ENCODE assay signal across 8 mouse cellular contexts in genomic region chr1:177442821-177443723, GRCm38 (mm10). TPM values are rescaled to one million over a fixed set of nuclear protein-coding genes. Genes with fewer than 3 reads are reported as not detected.
DNase-seq lines count a peak whose midpoint lies in the region; ATAC-seq and TF ChIP-seq lines count a peak whose summit lies in the region.

No protein-coding gene starts in this region.

- DNase-seq in 3T3-L1 (ENCODE audit: low read depth, low spot score) (peak; percentile 54), MEL (ENCODE audit: low read depth, low spot score) (peak; percentile 75)
- peak; percentile 52 for DNase-seq in kidney, postnatal 0 days (ENCODE audit: low spot score)
- peak; percentile 52 to 57 for DNase-seq in spleen, postnatal 14 days (ENCODE audit: low spot score in 2 of 2)
- no peak for DNase-seq in layer of hippocampus, adult 11-12 months (ENCODE audit: low spot score)

- H3K4me3 ChIP-seq in MEL (ENCODE audit: control insufficient read depth in 1 of 2, insufficient read depth in 1 of 2, low read depth in 2 of 2, low read length in 2 of 2), result peak overlapping the region; percentile 89 to 99
- peak overlapping the region; percentile 96 for H3K4me3 ChIP-seq in cortical plate, adult 2 months (ENCODE audit: insufficient read depth, low read length)
- peak overlapping the region; percentile 79 to 91 for H3K4me3 ChIP-seq in heart, embryonic 14.5 days (ENCODE audit: control insufficient read depth in 1 of 2, insufficient read depth in 1 of 2, low read depth in 1 of 2, low read length in 2 of 2)
- peak overlapping the region; percentile 75 for H3K4me3 ChIP-seq in kidney, postnatal 0 days (replicated peaks; ENCODE audit: low read depth, low read length)
- H3K4me3 ChIP-seq in megakaryocyte, embryonic 14.5 days (replicated peaks), result peak overlapping the region; percentile 96

- peak; percentile 44 to 45; a peak in 2 of 4 replicates for TF ChIP-seq POLR2A in MEL (IDR thresholded peaks at IDR 0.05; ENCODE audit: control insufficient read depth in 1 of 2, insufficient read depth in 1 of 2, low read depth in 1 of 2, low read length in 2 of 2, poor library complexity in 1 of 2)
- TF ChIP-seq POLR2A in cortical plate, adult 2 months (IDR thresholded peaks at IDR 0.05; ENCODE audit: extremely low read depth, insufficient read depth, low read length), result no peak

- H3K9ac ChIP-seq in MEL (ENCODE audit: control insufficient read depth, low read depth, low read length, poor library complexity, severe bottlenecking), result peak overlapping the region; percentile 90
- peak overlapping the region; percentile 94 for H3K9ac ChIP-seq in heart, embryonic 14.5 days (ENCODE audit: low read length)
- H3K9ac ChIP-seq in kidney, postnatal 0 days (ENCODE audit: low read depth, low read length), result peak overlapping the region; percentile 91

- no peaks in the 10 kb centered on the region for H3K9me3 ChIP-seq in MEL (replicated peaks; ENCODE audit: insufficient read depth, low read length)
- no peaks in the 10 kb centered on the region for H3K9me3 ChIP-seq in heart, embryonic 14.5 days (ENCODE audit: control insufficient read depth, low read length)
- H3K9me3 ChIP-seq in kidney, postnatal 0 days (replicated peaks; ENCODE audit: low read length), result no peaks in the 10 kb centered on the region
- H3K9me3 ChIP-seq in megakaryocyte, embryonic 14.5 days, result no peaks in the 10 kb centered on the region

- no peak for ATAC-seq in heart, embryonic 14.5 days (ENCODE audit: insufficient number of reproducible peaks, insufficient read depth, low FRiP score, low read depth)
- no peak for ATAC-seq in kidney, postnatal 0 days (replicated peaks; ENCODE audit: low FRiP score, low read depth)

- 1% methylated on average over 39 of the region's 62 CpGs for WGBS in heart, embryonic 14.5 days
- WGBS in kidney, postnatal 0 days, result 2% methylated on average over 46 of the region's 62 CpGs

- H3K36me3 ChIP-seq in MEL (ENCODE audit: control insufficient read depth in 1 of 2, insufficient read depth in 2 of 2, low read length in 2 of 2), result peaks cover 3 to 24% of the 10 kb centered on the region in 2 experiments; a peak in 3 of 4 replicates
- peaks cover 9% of the 10 kb centered on the region for H3K36me3 ChIP-seq in heart, embryonic 14.5 days (ENCODE audit: control insufficient read depth, insufficient read depth, low read length)
- peaks cover 5% of the 10 kb centered on the region; the same call in 1 of the 2 replicates for H3K36me3 ChIP-seq in kidney, postnatal 0 days (ENCODE audit: insufficient read depth, low read length)
- peaks cover 13% of the 10 kb centered on the region for H3K36me3 ChIP-seq in megakaryocyte, embryonic 14.5 days (replicated peaks; ENCODE audit: low read length)

- H3K27ac ChIP-seq in MEL (ENCODE audit: control insufficient read depth, low read depth, low read length), result peak overlapping the region; percentile 87
- peak overlapping the region; percentile 94 for H3K27ac ChIP-seq in cortical plate, adult 2 months (ENCODE audit: insufficient read depth, low read length)
- H3K27ac ChIP-seq in heart, embryonic 14.5 days (replicated peaks in 1 of 2; ENCODE audit: control insufficient read depth in 1 of 2, insufficient read depth in 1 of 2, low read depth in 2 of 2, low read length in 2 of 2), result peak overlapping the region; percentile 22 to 96; a peak in 2 of 4 replicates
- H3K27ac ChIP-seq in kidney, postnatal 0 days, result peak overlapping the region; percentile 96

- H3K27me3 ChIP-seq in MEL (ENCODE audit: control insufficient read depth in 1 of 2, insufficient read depth in 2 of 2, low read length in 2 of 2), result no peaks in the 10 kb centered on the region
- H3K27me3 ChIP-seq in heart, embryonic 14.5 days (ENCODE audit: control insufficient read depth, insufficient read depth, low read length), result no peaks in the 10 kb centered on the region
- no peaks in the 10 kb centered on the region for H3K27me3 ChIP-seq in kidney, postnatal 0 days (ENCODE audit: insufficient read depth, low read length)
- H3K27me3 ChIP-seq in megakaryocyte, embryonic 14.5 days (replicated peaks), result no peaks in the 10 kb centered on the region

- peaks cover 26% of the 10 kb centered on the region for H3K79me2 ChIP-seq in MEL (ENCODE audit: control insufficient read depth, insufficient read depth, low read length, poor library complexity)

- peak in 1 of 2 experiments; percentile 18; a peak in 2 of 4 replicates for TF ChIP-seq EP300 in MEL (IDR thresholded peaks at IDR 0.05; ENCODE audit: low read depth in 1 of 2, low read length in 2 of 2)

- no peak for TF ChIP-seq RAD21 in MEL (IDR thresholded peaks at IDR 0.05; ENCODE audit: low read depth, low read length)

- peaks cover 6 to 21% of the 10 kb centered on the region in 2 experiments for H3K4me1 ChIP-seq in MEL (ENCODE audit: control insufficient read depth in 1 of 2, insufficient read depth in 2 of 2, low read length in 2 of 2)
- H3K4me1 ChIP-seq in cortical plate, adult 2 months (ENCODE audit: control insufficient read depth, insufficient read depth, low read length), result peaks cover 3% of the 10 kb centered on the region; the same call in 1 of the 2 replicates
- H3K4me1 ChIP-seq in heart, embryonic 14.5 days (ENCODE audit: control insufficient read depth in 2 of 2, insufficient read depth in 2 of 2, low read length in 2 of 2), result peaks cover 5 to 28% of the 10 kb centered on the region in 2 experiments; a peak in 3 of 4 replicates
- H3K4me1 ChIP-seq in kidney, postnatal 0 days (replicated peaks; ENCODE audit: insufficient read depth, low read length), result peaks cover 8% of the 10 kb centered on the region
- peaks cover 30% of the 10 kb centered on the region for H3K4me1 ChIP-seq in megakaryocyte, embryonic 14.5 days

- no peak for TF ChIP-seq CTCF in MEL (IDR thresholded peaks at IDR 0.05 in 2 of 3, conservative IDR thresholded peaks at IDR 0.05 in 1 of 3; ENCODE audit: control insufficient read depth in 1 of 3, insufficient read depth in 1 of 3, low read depth in 2 of 3, low read length in 3 of 3, poor library complexity in 1 of 3, severe bottlenecking in 1 of 3)
- TF ChIP-seq CTCF in cortical plate, adult 2 months (IDR thresholded peaks at IDR 0.05; ENCODE audit: extremely low read depth, insufficient read depth, low read length), result no peak
- no peak for TF ChIP-seq CTCF in kidney, postnatal 0 days (IDR thresholded peaks at IDR 0.05; ENCODE audit: low read depth)

- peak overlapping the region; percentile 89 for H3K4me2 ChIP-seq in heart, embryonic 14.5 days (ENCODE audit: low read length)
- peak overlapping the region; percentile 95 for H3K4me2 ChIP-seq in kidney, postnatal 0 days (ENCODE audit: low read length)

TF ChIP-seq in MEL, 35 proteins besides CTCF, POLR2A, EP300 and RAD21:
- TF ChIP-seq TCF12 (IDR thresholded peaks at IDR 0.05; ENCODE audit: low read depth, low read length), result no peak; the same call in 1 of the 2 replicates
- TF ChIP-seq NRF1 (IDR thresholded peaks at IDR 0.05; ENCODE audit: insufficient read depth, low read depth, low read length, poor library complexity, severe bottlenecking), result no peak
- TF ChIP-seq JUND (IDR thresholded peaks at IDR 0.05; ENCODE audit: low read depth, low read length), result no peak
- no peak for TF ChIP-seq MYB (IDR thresholded peaks at IDR 0.05; ENCODE audit: low read depth, low read length)
- no peak for TF ChIP-seq ZKSCAN1 (IDR thresholded peaks at IDR 0.05; ENCODE audit: low read depth, low read length)
- TF ChIP-seq POLR2AphosphoS2 (IDR thresholded peaks at IDR 0.05; ENCODE audit: low read length), result peak; percentile 74; the same call in 1 of the 2 replicates
- no peak for TF ChIP-seq E2F4 (IDR thresholded peaks at IDR 0.05; ENCODE audit: borderline replicate concordance, low read depth, low read length)
- no peak for TF ChIP-seq CHD2 (IDR thresholded peaks at IDR 0.05; ENCODE audit: low read length)
- TF ChIP-seq ZC3H11A (IDR thresholded peaks at IDR 0.05; ENCODE audit: low read depth, low read length), result no peak
- peak; percentile 35; the same call in 1 of the 2 replicates for TF ChIP-seq NELFE (IDR thresholded peaks at IDR 0.05; ENCODE audit: low read depth, low read length)
- no peak for TF ChIP-seq MAFK (IDR thresholded peaks at IDR 0.05; ENCODE audit: borderline replicate concordance, low read depth, low read length)
- TF ChIP-seq GABPA (IDR thresholded peaks at IDR 0.05; ENCODE audit: low read depth, low read length), result no peak
- TF ChIP-seq POLR2AphosphoS5 (IDR thresholded peaks at IDR 0.05; ENCODE audit: borderline replicate concordance, low read depth, low read length), result no peak
- TF ChIP-seq CHD1 (IDR thresholded peaks at IDR 0.05; ENCODE audit: low read depth, low read length), result no peak
- TF ChIP-seq SIN3A (IDR thresholded peaks at IDR 0.05; ENCODE audit: low read length), result peak; percentile 52; the same call in 1 of the 2 replicates
- no peak for TF ChIP-seq KAT2A (conservative IDR thresholded peaks at IDR 0.05; ENCODE audit: low read depth, low read length)
- peak; percentile 57; the same call in 1 of the 2 replicates for TF ChIP-seq ETS1 (IDR thresholded peaks at IDR 0.05; ENCODE audit: low read depth, low read length)
- no peak for TF ChIP-seq MEF2A (IDR thresholded peaks at IDR 0.05; ENCODE audit: extremely low read depth, insufficient replicate concordance, low read depth, low read length, poor library complexity, severe bottlenecking)
- no peak for TF ChIP-seq UBTF (IDR thresholded peaks at IDR 0.05; ENCODE audit: borderline replicate concordance, insufficient read depth, low read depth, low read length)
- TF ChIP-seq TAL1 (IDR thresholded peaks at IDR 0.05; ENCODE audit: low read length), result no peak
- TF ChIP-seq BHLHE40 (IDR thresholded peaks at IDR 0.05; ENCODE audit: borderline replicate concordance, low read depth, low read length), result no peak
- TF ChIP-seq ELF1 (IDR thresholded peaks at IDR 0.05; ENCODE audit: low read depth, low read length), result no peak
- TF ChIP-seq MXI1 (IDR thresholded peaks at IDR 0.05; ENCODE audit: low read depth, low read length), result peak; percentile 48
- TF ChIP-seq ZNF384 (IDR thresholded peaks at IDR 0.05; ENCODE audit: low read depth, low read length), result no peak
- no peak for TF ChIP-seq USF1 (IDR thresholded peaks at IDR 0.05; ENCODE audit: low read depth, low read length)
- TF ChIP-seq MAZ (IDR thresholded peaks at IDR 0.05; ENCODE audit: low read depth, low read length), result peak; percentile 65; the same call in 1 of the 2 replicates

RNA-seq across cellular contexts. Expression of gene Zbtb18, which starts 0.9 kb away (rescaled TPM):
- 15.2 and 15.6 TPM in 2 replicates for total RNA-seq in MEL (2012; rRNA removed)
- polyA plus RNA-seq in MEL (2012; ENCODE audit: insufficient read depth in 1 of 2, insufficient read length in 2 of 2, low read depth in 1 of 2, low replicate concordance in 2 of 2, missing spikeins in 1 of 2), result 10 to 100 TPM in 1 of 2 experiments, not detected in 1; 23.8 TPM
- 105 and 117 TPM in 2 replicates for polyA plus RNA-seq in cortical plate, adult 2 months (2012; rRNA removed)
- 2.0 and 2.5 TPM in 2 replicates for polyA plus RNA-seq in heart, embryonic 14.5 days (2014; fragmentation: Nextera tagmentation; extraction: Ambion mirVana)
- polyA plus RNA-seq in kidney, postnatal 0 days (2015; fragmentation: Nextera tagmentation; extraction: Ambion mirVana), result 2.5 and 2.6 TPM in 2 replicates
- 1.2 and 3.1 TPM in 2 replicates for polyA plus RNA-seq in megakaryocyte, embryonic 14.5 days (2012; ENCODE audit: insufficient read depth, low replicate concordance)
